Mouse (Mus musculus) heart, embryonic 10.5 days (tissue): ENCODE measurements around the gene Elmsan1. TPM values are rescaled to one million over a fixed set of nuclear protein-coding genes. Genes with fewer than 3 reads are reported as not detected.

ENCODE experiments used
- DNase-seq: peaks from one replicate; pipeline ENCODE4 v3.0.0-alpha.2; 2017; ENCODE audit warnings: low spot score
- H3K27ac ChIP-seq: fragments of 300-500 bp; sonication (generic); 2 replicates; pipeline ENCODE4 v1.5.1; 2016; ENCODE audit warnings: mild to moderate bottlenecking
- H3K27me3 ChIP-seq: fragments of 300-500 bp; sonication (generic); 2 replicates; pipeline ENCODE4 v1.6.1; 2016; ENCODE audit warnings: mild to moderate bottlenecking; ENCODE audit not compliant: poor library complexity, insufficient read depth, severe bottlenecking
- H3K36me3 ChIP-seq: fragments of 300-500 bp; sonication (generic); 2 replicates; pipeline ENCODE4 v1.6.1; 2016; ENCODE audit warnings: mild to moderate bottlenecking, moderate library complexity
- H3K4me1 ChIP-seq: fragments of 300-500 bp; sonication (generic); 2 replicates; pipeline ENCODE4 v1.6.1; 2016; ENCODE audit warnings: mild to moderate bottlenecking
- H3K4me3 ChIP-seq: fragments of 300-500 bp; sonication (generic); 2 replicates; pipeline ENCODE4 v1.5.1; 2016; ENCODE audit warnings: mild to moderate bottlenecking, moderate library complexity
- H3K9me3 ChIP-seq: fragments of 300-500 bp; sonication (generic); 2 replicates; pipeline ENCODE4 v1.6.1; 2016; ENCODE audit warnings: mild to moderate bottlenecking, moderate library complexity
- WGBS: fragments of 180-500 bp; shearing (Covaris S2); methylation state at CpG from one replicate; pipeline ENCODE4 v1.1.7; 2016; 5-methylcytosine and 5-hydroxymethylcytosine counted together
- polyA plus RNA-seq: library from polyadenylated mRNA; unstranded; fragments of >200 nt; fragmentation: Nextera tagmentation; extraction: Ambion mirVana; gene quantifications from 2 replicates; pipeline ENCODE4 v1.2.1, GENCODE M21; 2016

Gene Elmsan1
- polyA plus RNA-seq, 1 experiment from 2014 or later: 10.5 TPM

- DNase-seq: no peak
These were observed 77.4 kb downstream of the Elmsan1 start for GRCm38 (mm10) chr12:84141271-84141670.

GRCm38 (mm10) chr12:84140135-84140534 is 78.5 kb downstream of the Elmsan1 start:
- WGBS: 68% methylated on average over 4 of the region's 4 CpGs
- Histone ChIP-seq H3K27ac (no peak overlapping the region), H3K9me3 (no peaks in the 10 kb centered on the region), H3K27me3 (no peaks in the 10 kb centered on the region), H3K4me3 (no peak overlapping the region), H3K36me3 (peaks cover 24% of the 10 kb centered on the region), H3K4me1 (no peaks in the 10 kb centered on the region)
- DNase-seq: no peak

More at GRCm38 (mm10) chr12:84141271-84141670, 77.4 kb downstream of the Elmsan1 start:
- Histone ChIP-seq H3K27me3 (no peaks in the 10 kb centered on the region), H3K9me3 (no peaks in the 10 kb centered on the region), H3K4me1 (no peaks in the 10 kb centered on the region), H3K27ac (no peak overlapping the region), H3K36me3 (peaks cover 19% of the 10 kb centered on the region), H3K4me3 (no peak overlapping the region)
- WGBS: 72% methylated on average over 4 of the region's 4 CpGs

- no peak for DNase-seq
- H3K9me3 ChIP-seq: no peaks in the 10 kb centered on the region
- H3K27me3 ChIP-seq: no peaks in the 10 kb centered on the region
- no peak overlapping the region for H3K27ac ChIP-seq
- H3K4me3 ChIP-seq: no peak overlapping the region
- peaks cover 26% of the 10 kb centered on the region for H3K36me3 ChIP-seq
- H3K4me1 ChIP-seq: no peaks in the 10 kb centered on the region
- 88% methylated on average over 7 of the region's 7 CpGs for WGBS
These were observed 81.5 kb downstream of the Elmsan1 start for GRCm38 (mm10) chr12:84137131-84137530.

- no peak for DNase-seq
- peaks cover 36% of the 10 kb centered on the region for H3K36me3 ChIP-seq
- 57% methylated on average over 3 of the region's 3 CpGs for WGBS
- no peak overlapping the region for H3K27ac ChIP-seq
- no peaks in the 10 kb centered on the region for H3K27me3 ChIP-seq
- H3K4me3 ChIP-seq: no peak overlapping the region
- H3K9me3 ChIP-seq: no peaks in the 10 kb centered on the region
- H3K4me1 ChIP-seq: no peaks in the 10 kb centered on the region
These were observed 86.4 kb downstream of the Elmsan1 start for GRCm38 (mm10) chr12:84132265-84132664.

- no peaks in the 10 kb centered on the region for H3K9me3 ChIP-seq
- peaks cover 24% of the 10 kb centered on the region for H3K36me3 ChIP-seq
- no peak for DNase-seq
- H3K4me1 ChIP-seq: no peaks in the 10 kb centered on the region
- WGBS: 85% methylated on average over 8 of the region's 8 CpGs
- no peak overlapping the region for H3K4me3 ChIP-seq
- H3K27ac ChIP-seq: no peak overlapping the region
- H3K27me3 ChIP-seq: no peaks in the 10 kb centered on the region
These were observed 88.8 kb downstream of the Elmsan1 start for GRCm38 (mm10) chr12:84129931-84130330.

- no peaks in the 10 kb centered on the region for H3K9me3 ChIP-seq
- DNase-seq: no peak
- H3K27ac ChIP-seq: no peak overlapping the region
- H3K36me3 ChIP-seq: peaks cover 26% of the 10 kb centered on the region
- H3K4me3 ChIP-seq: no peak overlapping the region
- H3K4me1 ChIP-seq: no peaks in the 10 kb centered on the region
- H3K27me3 ChIP-seq: no peaks in the 10 kb centered on the region
- 80% methylated on average over 6 of the region's 6 CpGs for WGBS
These were observed 90.1 kb downstream of the Elmsan1 start for GRCm38 (mm10) chr12:84128576-84128975.

- Histone ChIP-seq H3K9me3 (no peaks in the 10 kb centered on the region), H3K4me1 (no peaks in the 10 kb centered on the region), H3K4me3 (no peak overlapping the region), H3K27me3 (no peaks in the 10 kb centered on the region), H3K36me3 (peaks cover 22% of the 10 kb centered on the region), H3K27ac (no peak overlapping the region)
- WGBS: 82% methylated on average over 2 of the region's 2 CpGs
- DNase-seq: no peak
These were observed 91.8 kb downstream of the Elmsan1 start for GRCm38 (mm10) chr12:84126899-84127298.

- Histone ChIP-seq H3K9me3 (no peaks in the 10 kb centered on the region), H3K27me3 (no peaks in the 10 kb centered on the region), H3K4me1 (no peaks in the 10 kb centered on the region), H3K36me3 (peaks cover 17% of the 10 kb centered on the region; the same call in 1 of the 2 replicates), H3K4me3 (no peak overlapping the region), H3K27ac (no peak overlapping the region)
- DNase-seq: no peak
- 78% methylated on average over 12 of the region's 12 CpGs for WGBS
These were observed 92.8 kb downstream of the Elmsan1 start for GRCm38 (mm10) chr12:84125892-84126291.

- H3K27ac ChIP-seq: no peak overlapping the region
- peaks cover 6% of the 10 kb centered on the region for H3K4me1 ChIP-seq
- H3K36me3 ChIP-seq: 0 out of 2 replicates have a peak, but pooled peaks cover 2% of the 10 kb centered on the region
- H3K27me3 ChIP-seq: no peaks in the 10 kb centered on the region
- DNase-seq: no peak
- H3K9me3 ChIP-seq: no peaks in the 10 kb centered on the region
- WGBS: 93% methylated on average over 5 of the region's 5 CpGs
- H3K4me3 ChIP-seq: no peak overlapping the region
These were observed 99.1 kb downstream of the Elmsan1 start for GRCm38 (mm10) chr12:84119584-84119983.

- H3K36me3 ChIP-seq: no peaks in the 10 kb centered on the region
- WGBS: 3% methylated on average over 32 of the region's 35 CpGs
- peak within 1 kb of the TSS; percentile 86 for H3K27ac ChIP-seq
- no peaks in the 10 kb centered on the region for H3K27me3 ChIP-seq
- H3K4me3 ChIP-seq: peak within 1 kb of the TSS; percentile 94
- DNase-seq: peak; percentile 97
- H3K9me3 ChIP-seq: no peaks in the 10 kb centered on the region
- peaks cover 11% of the 10 kb centered on the region for H3K4me1 ChIP-seq
These were observed 104.3 kb downstream of the Elmsan1 start, which contains the start of gene Dnal1 for GRCm38 (mm10) chr12:84114153-84114994. Gene Dnal1, plus strand, starts transcription at chr12:84114366.

GRCm38 (mm10) chr12:84113676-84114075 is 105.0 kb downstream of the Elmsan1 start:
- Histone ChIP-seq H3K36me3 (no peaks in the 10 kb centered on the region), H3K4me1 (peaks cover 11% of the 10 kb centered on the region), H3K27ac (peak overlapping the region; percentile 86; the same call in 1 of the 2 replicates), H3K9me3 (no peaks in the 10 kb centered on the region), H3K4me3 (peak overlapping the region; percentile 94), H3K27me3 (no peaks in the 10 kb centered on the region)
- DNase-seq: no peak
- WGBS: 52% methylated on average over 6 of the region's 6 CpGs

GRCm38 (mm10) chr12:84110814-84111213 is 107.9 kb downstream of the Elmsan1 start:
- Histone ChIP-seq H3K4me1 (peaks cover 11% of the 10 kb centered on the region), H3K36me3 (no peaks in the 10 kb centered on the region), H3K9me3 (no peaks in the 10 kb centered on the region), H3K27me3 (no peaks in the 10 kb centered on the region), H3K27ac (no peak overlapping the region), H3K4me3 (no peak overlapping the region)
- WGBS: 81% methylated on average over 4 of the region's 4 CpGs
- DNase-seq: no peak

- H3K27ac ChIP-seq: no peak overlapping the region
- no peak overlapping the region for H3K4me3 ChIP-seq
- WGBS: 83% methylated on average over 1 of the region's 1 CpGs
- no peaks in the 10 kb centered on the region for H3K36me3 ChIP-seq
- no peak for DNase-seq
- H3K9me3 ChIP-seq: no peaks in the 10 kb centered on the region
- peaks cover 9% of the 10 kb centered on the region for H3K4me1 ChIP-seq
- no peaks in the 10 kb centered on the region for H3K27me3 ChIP-seq
These were observed 108.8 kb downstream of the Elmsan1 start for GRCm38 (mm10) chr12:84109924-84110323.
